Mouse (Mus musculus) heart, embryonic 12.5 days (tissue): ENCODE measurements at regions not wholly inside any gene's neighbourhood (a gene's known extent, or its start where the extent isn't known, plus 50 kb on each side); places are given as distances from the start of the nearest gene placed in this dataset.

Experiments
- ATAC-seq: fragments of 200-750 bp; cut with Nextera tagmentation; 2 replicates; pipeline ENCODE4 v1.8.0; 2017; ENCODE audit warnings: moderate TSS enrichment, moderate library complexity; ENCODE audit not compliant: insufficient number of reproducible peaks, low FRiP score
- H3K27ac ChIP-seq: fragments of 300-500 bp; sonication (generic); 2 replicates; pipeline ENCODE4 v1.5.1; 2016; ENCODE audit warnings: mild to moderate bottlenecking, moderate library complexity; ENCODE audit not compliant: poor library complexity, severe bottlenecking
- H3K27me3 ChIP-seq: fragments of 300-500 bp; sonication (generic); replicated peaks from 2 replicates; pipeline ENCODE4 v1.6.1; 2016; ENCODE audit warnings: mild to moderate bottlenecking, moderate library complexity
- H3K36me3 ChIP-seq: fragments of 300-500 bp; sonication (generic); 2 replicates; pipeline ENCODE4 v1.6.1; 2016; ENCODE audit warnings: mild to moderate bottlenecking, moderate library complexity
- H3K4me1 ChIP-seq: fragments of 300-500 bp; sonication (generic); replicated peaks from 2 replicates; pipeline ENCODE4 v1.6.1; 2016; ENCODE audit warnings: mild to moderate bottlenecking
- H3K4me2 ChIP-seq: fragments of 300-500 bp; sonication (generic); 2 replicates; pipeline ENCODE4 v1.6.1; 2016; ENCODE audit warnings: mild to moderate bottlenecking, moderate library complexity
- H3K4me3 ChIP-seq: fragments of 300-500 bp; sonication (generic); 2 replicates; pipeline ENCODE4 v1.5.1; 2016; ENCODE audit warnings: mild to moderate bottlenecking
- H3K9ac ChIP-seq: fragments of 300-500 bp; sonication (generic); 2 replicates; pipeline ENCODE4 v1.6.1; 2016; ENCODE audit warnings: mild to moderate bottlenecking, moderate library complexity
- H3K9me3 ChIP-seq: fragments of 300-500 bp; sonication (generic); replicated peaks from 2 replicates; pipeline ENCODE4 v1.6.1; 2016; ENCODE audit warnings: mild to moderate bottlenecking, moderate library complexity
- WGBS: fragments of 180-500 bp; shearing (Covaris S2); methylation state at CpG from one replicate; pipeline ENCODE4 v1.1.7; 2016; 5-methylcytosine and 5-hydroxymethylcytosine counted together

DNA sequence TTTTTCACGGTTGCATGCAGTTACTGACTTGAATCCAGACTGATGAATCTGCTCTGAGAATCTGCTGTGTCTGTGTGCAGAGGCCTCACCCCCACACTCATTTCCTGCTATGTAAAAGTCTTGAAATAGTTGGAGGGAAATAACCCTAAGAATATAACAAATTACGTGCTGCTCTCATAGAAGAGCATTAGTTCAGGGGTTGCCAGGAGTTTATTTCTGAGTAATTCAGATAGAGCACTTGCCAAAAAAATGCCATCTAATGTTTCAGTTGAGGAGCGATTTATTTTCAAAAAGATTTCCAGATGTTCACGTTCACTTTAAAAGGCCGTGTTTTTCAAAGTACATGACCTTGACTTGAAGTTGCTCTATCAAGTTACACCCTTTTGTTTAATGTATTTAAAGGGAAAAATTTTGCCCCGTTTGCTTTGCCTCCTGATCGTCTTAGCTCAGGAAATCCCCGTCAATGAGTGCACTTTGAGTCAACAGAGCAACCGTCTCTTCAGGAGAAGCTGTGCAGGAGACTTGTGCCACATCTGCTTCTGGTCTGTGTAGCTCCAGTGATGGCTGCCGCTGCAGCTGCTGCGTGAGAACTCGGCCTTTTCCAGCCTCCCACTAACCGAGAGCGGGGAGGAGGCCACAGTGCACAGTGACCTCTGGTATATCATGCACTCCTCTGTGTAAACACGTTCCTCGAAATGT is 50.9 kb upstream of the Sec61g start:
- H3K4me2 ChIP-seq: peak overlapping the region; percentile 10; the same call in 1 of the 2 replicates
- 0 out of 2 replicates have a peak, but pooled peaks have one; percentile 22 for ATAC-seq
- H3K4me1 ChIP-seq: no peaks in the 10 kb centered on the region
- H3K27me3 ChIP-seq: no peaks in the 10 kb centered on the region
- H3K4me3 ChIP-seq: no peak overlapping the region
- peak overlapping the region; percentile 57 for H3K27ac ChIP-seq
- WGBS: 45% methylated on average over 16 of the region's 16 CpGs
- H3K9me3 ChIP-seq: no peaks in the 10 kb centered on the region
- H3K36me3 ChIP-seq: no peaks in the 10 kb centered on the region
- H3K9ac ChIP-seq: no peak overlapping the region

DNA sequence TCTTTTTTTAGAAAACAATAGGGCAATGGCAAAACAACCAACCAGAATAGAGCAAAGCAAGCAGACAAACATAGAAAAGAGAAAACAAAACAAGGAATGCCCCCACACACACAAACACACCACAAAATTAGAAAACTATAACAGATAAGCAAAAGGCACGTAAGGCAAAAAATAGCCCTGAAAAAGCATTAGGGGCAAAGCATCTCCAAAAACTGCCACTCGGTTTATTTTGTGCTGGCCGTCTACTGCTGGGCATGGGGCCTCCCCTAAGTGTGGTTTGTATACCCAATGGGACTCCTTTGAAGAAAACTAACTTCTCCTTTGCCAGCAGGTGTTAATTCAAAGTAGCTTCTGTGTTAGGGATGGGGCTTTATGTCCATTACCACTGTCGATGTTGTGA is 53.4 kb upstream of the Sec61g start:
- Histone ChIP-seq H3K4me3 (no peak overlapping the region), H3K4me2 (no peak overlapping the region), H3K27ac (no peak overlapping the region), H3K9ac (no peak overlapping the region), H3K4me1 (no peaks in the 10 kb centered on the region), H3K36me3 (no peaks in the 10 kb centered on the region), H3K9me3 (no peaks in the 10 kb centered on the region), H3K27me3 (no peaks in the 10 kb centered on the region)
- whole genome bisulfite sequencing: 81% methylated on average over 4 of the region's 4 CpGs
- ATAC-seq: no peak

DNA sequence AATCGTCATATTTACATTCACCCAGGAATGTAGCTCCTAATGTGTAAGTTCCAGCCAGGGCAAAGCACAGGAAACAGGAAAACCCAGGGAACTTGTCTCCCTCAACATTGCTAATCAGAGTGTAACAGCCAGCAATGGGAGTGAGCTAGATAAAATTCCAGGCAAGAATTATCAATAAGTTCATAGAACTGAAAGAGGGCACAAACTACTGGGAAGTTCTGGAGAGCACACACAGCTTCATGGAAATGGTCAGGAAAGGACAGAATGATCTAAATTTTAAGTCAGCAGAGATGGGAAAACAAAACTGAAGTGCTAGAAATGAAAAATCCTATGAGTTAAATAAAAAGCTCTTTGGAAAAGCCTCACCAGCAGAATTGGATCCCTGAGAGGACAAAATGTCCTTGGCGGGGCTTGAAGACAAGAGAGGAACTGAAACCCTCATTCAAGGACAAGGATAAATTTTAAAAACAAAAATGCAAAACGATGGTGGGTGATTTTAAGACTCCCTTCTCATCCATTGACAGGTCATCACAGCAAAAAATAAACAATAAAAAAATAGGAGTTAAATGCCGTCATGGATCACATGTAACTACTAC is 80.9 kb upstream of the Sec61g start:
- H3K4me1 ChIP-seq: peaks cover 33% of the 10 kb centered on the region
- no peak for ATAC-seq
- no peak overlapping the region for H3K4me2 ChIP-seq
- no peaks in the 10 kb centered on the region for H3K9me3 ChIP-seq
- no peaks in the 10 kb centered on the region for H3K27me3 ChIP-seq
- peak overlapping the region; percentile 33; the same call in 1 of the 2 replicates for H3K27ac ChIP-seq
- 50% methylated on average over 4 of the region's 4 CpGs for WGBS
- H3K9ac ChIP-seq: no peak overlapping the region
- H3K4me3 ChIP-seq: no peak overlapping the region
- H3K36me3 ChIP-seq: no peaks in the 10 kb centered on the region

DNA sequence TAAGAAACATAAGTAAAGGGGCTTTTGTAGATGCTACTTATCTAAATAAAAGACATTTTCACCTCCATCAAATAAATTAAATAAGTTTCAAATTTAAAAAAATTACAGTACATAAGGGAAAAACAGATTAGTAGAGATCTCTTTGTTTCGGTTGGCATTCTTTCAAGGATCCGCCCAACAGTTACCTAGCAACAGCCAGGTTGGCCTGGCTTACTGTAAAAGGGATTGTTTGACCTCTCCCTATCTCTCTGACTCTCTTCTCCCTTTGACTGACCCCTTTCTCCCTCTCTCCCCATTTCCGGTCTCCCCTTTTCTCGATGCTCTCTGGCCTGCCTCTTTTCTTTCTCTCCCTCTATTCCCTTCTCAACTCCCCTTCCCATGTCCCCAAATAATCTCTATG is 82.3 kb upstream of the Sec61g start:
- H3K9ac ChIP-seq: no peak overlapping the region
- H3K4me2 ChIP-seq: no peak overlapping the region
- H3K9me3 ChIP-seq: no peaks in the 10 kb centered on the region
- no peaks in the 10 kb centered on the region for H3K27me3 ChIP-seq
- no peaks in the 10 kb centered on the region for H3K36me3 ChIP-seq
- H3K4me3 ChIP-seq: no peak overlapping the region
- WGBS: 72% methylated on average over 4 of the region's 4 CpGs
- peaks cover 33% of the 10 kb centered on the region for H3K4me1 ChIP-seq
- peak overlapping the region; percentile 61 for H3K27ac ChIP-seq
- ATAC-seq: no peak

DNA sequence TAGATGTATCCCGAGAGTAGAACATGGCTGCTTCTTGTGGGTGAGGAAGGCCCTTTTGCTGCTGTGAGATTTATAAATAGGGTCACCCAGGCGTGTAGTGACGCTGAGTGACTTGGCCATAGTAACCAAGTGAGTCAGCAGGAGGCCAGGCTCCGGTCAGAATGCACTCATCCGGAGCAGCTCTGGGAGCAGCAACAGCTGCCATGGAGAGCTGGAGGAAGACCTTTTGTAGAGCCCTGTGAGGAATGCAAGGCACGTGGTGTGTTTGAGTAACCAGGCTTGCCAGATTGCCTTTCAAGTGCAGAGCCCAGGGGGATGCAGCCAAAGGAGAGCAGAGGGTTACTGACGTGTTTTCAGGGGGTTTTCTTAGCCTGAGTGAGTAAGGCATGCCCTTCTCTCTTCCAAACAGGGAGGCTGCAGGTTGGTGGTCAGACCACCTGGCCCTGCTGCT is 83.2 kb upstream of the Sec61g start:
- Histone ChIP-seq H3K27me3 (no peaks in the 10 kb centered on the region), H3K27ac (peak overlapping the region; percentile 88), H3K9me3 (no peaks in the 10 kb centered on the region), H3K4me2 (peak overlapping the region; percentile 40), H3K9ac (no peak overlapping the region), H3K4me3 (no peak overlapping the region), H3K36me3 (no peaks in the 10 kb centered on the region), H3K4me1 (peaks cover 33% of the 10 kb centered on the region)
- WGBS: 5% methylated on average over 7 of the region's 7 CpGs
- ATAC-seq: peak; percentile 91

DNA sequence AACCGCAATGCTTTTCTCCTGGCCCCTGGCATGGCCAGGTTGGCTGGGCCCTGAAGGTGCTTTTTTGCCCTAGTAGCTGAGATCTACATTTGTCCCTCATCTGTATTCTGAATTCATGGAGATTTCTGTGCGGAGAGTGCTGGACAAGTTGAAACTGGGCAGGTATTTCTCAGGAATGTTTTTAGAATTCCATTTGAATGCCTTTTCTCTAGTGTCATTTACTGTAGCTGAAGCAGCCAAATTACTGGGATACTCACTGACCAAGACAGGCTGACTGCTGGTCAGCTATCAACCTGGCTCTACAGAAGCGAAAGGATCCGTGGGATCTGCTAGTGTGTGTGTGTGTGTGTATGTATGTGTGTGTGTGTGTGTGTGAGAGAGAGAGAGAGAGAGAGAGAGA is 83.7 kb upstream of the Sec61g start:
- Histone ChIP-seq H3K27ac (peak overlapping the region; percentile 88), H3K9ac (no peak overlapping the region), H3K4me3 (no peak overlapping the region), H3K36me3 (no peaks in the 10 kb centered on the region), H3K4me2 (peak overlapping the region; percentile 40), H3K27me3 (no peaks in the 10 kb centered on the region), H3K4me1 (peaks cover 33% of the 10 kb centered on the region), H3K9me3 (no peaks in the 10 kb centered on the region)
- ATAC-seq: no peak
- WGBS: 40% methylated on average over 4 of the region's 4 CpGs

DNA sequence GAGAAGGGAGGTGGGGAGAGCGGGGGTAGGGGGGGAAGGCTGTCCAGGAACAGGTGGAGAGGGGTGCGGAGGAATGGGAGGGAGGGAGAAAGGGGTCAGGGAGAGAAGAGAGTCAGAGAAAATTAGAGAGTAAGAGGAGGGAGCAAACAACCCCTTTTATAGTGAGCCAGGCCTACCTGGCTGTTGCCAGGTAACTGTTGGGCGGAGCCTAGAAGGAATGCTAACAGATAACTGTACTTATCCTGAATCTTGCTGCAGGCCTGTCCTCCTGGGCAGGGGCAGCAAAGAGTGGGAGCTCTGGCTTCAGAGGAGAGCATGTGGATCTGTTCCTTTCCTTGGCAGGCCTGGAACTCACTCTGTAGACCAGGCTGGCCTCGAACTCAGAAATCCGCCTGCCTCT is 84.5 kb upstream of the Sec61g start:
- no peaks in the 10 kb centered on the region for H3K36me3 ChIP-seq
- no peaks in the 10 kb centered on the region for H3K9me3 ChIP-seq
- peaks cover 33% of the 10 kb centered on the region for H3K4me1 ChIP-seq
- H3K9ac ChIP-seq: no peak overlapping the region
- 0 out of 2 replicates have a peak overlapping the region, but pooled peaks have one; percentile 40 for H3K4me2 ChIP-seq
- ATAC-seq: no peak
- peak overlapping the region; percentile 88 for H3K27ac ChIP-seq
- H3K4me3 ChIP-seq: no peak overlapping the region
- no peaks in the 10 kb centered on the region for H3K27me3 ChIP-seq
- WGBS: 94% methylated on average over 5 of the region's 5 CpGs

DNA sequence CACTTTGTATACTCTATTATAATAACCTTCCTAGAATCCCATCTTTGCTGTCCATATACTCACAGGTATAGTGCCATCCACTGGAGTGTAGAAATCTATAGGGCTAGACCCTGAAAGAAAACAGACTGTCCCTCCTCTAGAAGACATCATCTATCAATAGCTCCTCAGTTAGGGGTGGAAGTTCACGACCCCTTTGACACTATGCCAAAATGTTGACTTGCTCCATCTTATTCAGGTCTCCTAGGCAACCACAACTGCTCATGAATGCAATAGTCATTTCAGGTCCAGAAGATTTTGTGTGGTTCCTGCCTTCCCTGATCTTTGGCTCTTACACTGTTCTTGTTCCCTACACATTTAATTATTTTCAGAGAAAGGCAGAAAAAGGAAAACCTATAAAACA is 86.5 kb upstream of the Sec61g start:
- WGBS: 45% methylated on average over 1 of the region's 1 CpGs
- Histone ChIP-seq H3K27ac (no peak overlapping the region), H3K27me3 (no peaks in the 10 kb centered on the region), H3K4me2 (no peak overlapping the region), H3K4me3 (no peak overlapping the region), H3K9me3 (peaks cover 8% of the 10 kb centered on the region), H3K9ac (no peak overlapping the region), H3K36me3 (no peaks in the 10 kb centered on the region), H3K4me1 (peaks cover 30% of the 10 kb centered on the region)
- no peak for ATAC-seq

DNA sequence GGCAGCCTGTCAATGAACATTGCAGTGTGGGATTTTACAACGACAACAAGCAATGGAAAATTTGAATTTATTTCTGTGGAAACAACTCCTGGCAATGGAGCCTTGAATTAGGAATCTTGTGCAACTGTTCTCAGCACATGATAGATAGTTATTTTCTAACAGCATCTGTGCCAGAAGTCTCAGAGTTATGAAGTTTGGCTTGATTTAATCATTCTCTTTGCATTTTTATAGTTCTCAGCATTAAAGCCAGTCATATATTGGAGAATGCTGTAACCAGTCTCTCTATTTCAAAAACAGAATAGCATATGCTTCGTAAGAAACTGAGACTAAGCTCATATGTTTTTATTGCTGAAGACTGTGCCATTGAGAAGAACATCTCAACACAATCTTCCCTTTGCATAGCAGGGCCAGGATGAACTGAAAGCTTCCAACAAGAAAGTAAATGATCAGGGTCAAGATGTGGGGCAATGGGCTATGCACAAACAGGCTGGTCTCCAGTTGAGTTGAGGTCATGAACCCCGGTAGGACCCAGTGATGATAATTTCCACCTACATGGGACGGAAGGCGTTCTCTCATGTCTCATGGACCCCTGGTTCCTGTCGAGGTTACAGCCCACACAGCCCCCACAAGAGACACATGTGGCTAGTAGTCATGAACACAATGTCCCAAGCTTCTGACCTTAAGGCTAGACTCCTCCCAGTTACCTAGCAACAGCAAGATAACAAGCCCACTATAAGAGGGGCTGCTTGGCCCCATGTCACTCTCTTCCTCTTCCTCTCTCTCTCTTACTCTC is 89.0 kb upstream of the Sec61g start:
- Histone ChIP-seq H3K27ac (no peak overlapping the region), H3K36me3 (no peaks in the 10 kb centered on the region), H3K9ac (no peak overlapping the region), H3K9me3 (peaks cover 13% of the 10 kb centered on the region), H3K4me1 (peaks cover 15% of the 10 kb centered on the region), H3K4me3 (no peak overlapping the region), H3K4me2 (no peak overlapping the region), H3K27me3 (no peaks in the 10 kb centered on the region)
- ATAC-seq: no peak
- WGBS: 80% methylated on average over 6 of the region's 6 CpGs

DNA sequence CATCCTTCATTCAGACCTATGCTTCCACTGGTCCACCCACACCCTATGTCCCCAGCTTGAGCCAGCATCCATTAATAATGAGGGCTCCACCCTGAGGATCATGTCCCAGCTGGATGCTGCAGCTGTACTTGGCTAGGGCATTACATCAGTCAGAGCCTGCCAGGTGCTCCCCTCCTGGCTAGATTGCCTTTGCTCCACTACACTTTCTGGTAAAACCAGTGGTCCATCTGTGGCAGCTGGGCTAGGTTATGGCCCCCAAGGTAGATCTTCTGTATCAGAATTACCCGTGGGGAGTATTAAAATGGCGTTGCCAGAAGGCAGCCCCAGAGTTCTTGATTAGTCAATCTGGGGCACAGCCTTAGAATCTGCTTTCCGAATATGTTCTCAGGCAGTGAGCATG is 94.7 kb upstream of the Sec61g start:
- Histone ChIP-seq H3K4me2 (no peak overlapping the region), H3K9ac (no peak overlapping the region), H3K27me3 (no peaks in the 10 kb centered on the region), H3K4me3 (no peak overlapping the region), H3K27ac (no peak overlapping the region), H3K9me3 (peaks cover 13% of the 10 kb centered on the region), H3K4me1 (no peaks in the 10 kb centered on the region), H3K36me3 (no peaks in the 10 kb centered on the region)
- ATAC-seq: no peak
- 84% methylated on average over 3 of the region's 3 CpGs for WGBS

DNA sequence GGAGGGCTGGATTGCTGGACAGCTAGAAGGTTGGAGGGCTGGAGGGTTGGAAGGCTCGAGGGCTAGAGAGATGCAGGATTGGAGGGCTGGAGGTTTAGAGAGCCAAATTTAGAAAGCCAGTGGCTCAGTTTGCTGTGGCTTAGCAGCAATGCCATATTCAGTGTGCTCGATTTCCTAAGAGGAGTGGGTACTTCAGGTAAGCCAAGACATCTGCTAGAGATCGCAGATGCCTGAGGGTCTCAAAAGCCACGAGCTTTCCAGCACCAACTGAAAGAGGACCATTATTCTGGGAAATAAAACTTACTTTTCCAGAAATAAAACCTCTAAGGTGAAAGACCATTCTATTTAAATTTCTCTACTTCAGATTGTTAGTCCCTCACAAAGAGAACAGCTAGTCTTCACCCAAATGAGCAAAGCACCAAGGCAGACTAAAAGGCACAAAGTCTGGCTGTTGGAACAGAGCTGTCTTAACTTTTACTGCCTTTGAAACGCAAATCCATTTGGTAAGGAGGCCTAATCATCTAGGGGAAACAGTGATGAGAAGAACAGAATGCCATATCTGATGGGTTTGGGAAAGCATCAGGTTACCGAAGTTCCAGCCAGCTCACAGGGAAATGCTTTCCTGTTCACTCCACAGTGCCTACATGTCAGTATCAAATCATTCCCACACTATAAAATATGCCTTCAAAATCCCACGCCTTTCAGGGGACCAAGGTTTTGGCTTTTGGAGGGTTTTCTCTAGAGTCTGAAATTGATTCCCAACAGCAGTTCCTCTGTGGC is 98.3 kb upstream of the Sec61g start:
- H3K9me3 ChIP-seq: no peaks in the 10 kb centered on the region
- WGBS: 54% methylated on average over 7 of the region's 7 CpGs
- H3K9ac ChIP-seq: no peak overlapping the region
- no peak overlapping the region for H3K27ac ChIP-seq
- no peak overlapping the region for H3K4me2 ChIP-seq
- no peaks in the 10 kb centered on the region for H3K36me3 ChIP-seq
- H3K4me3 ChIP-seq: no peak overlapping the region
- H3K4me1 ChIP-seq: no peaks in the 10 kb centered on the region
- no peak for ATAC-seq
- no peaks in the 10 kb centered on the region for H3K27me3 ChIP-seq
